Mouse (Mus musculus): ENCODE results near the gene Gm20807. TPM values are rescaled to one million over a fixed set of nuclear protein-coding genes. Genes with fewer than 3 reads are reported as not detected.

The Gm20807 gene
- not detected for total RNA-seq (2023)

GRCm38 (mm10) chrY:13042591-13042990, at the start of gene Gm20807:
Gene Gm20807 (plus strand): TSS chrY:13042891.

Other genes starting within 250 kb of the Gm20807 start
- not detected for gene Gm21891, start 90.6 kb downstream of the Gm20807 start, total RNA-seq (2023)
- gene Gm21425, start 119.1 kb downstream of the Gm20807 start, total RNA-seq (2023): not detected
- gene Gm21828, start 181.0 kb downstream of the Gm20807 start, total RNA-seq (2023): not detected
- not detected for gene Gm21440, start 209.5 kb downstream of the Gm20807 start, total RNA-seq (2023)
- gene Gm21454, start 209.6 kb downstream of the Gm20807 start, total RNA-seq (2023): not detected

Measured in T-cell, adult 66 days (primary cell).